Mouse (Mus musculus): ENCODE measurements around the gene Sytl2. TPM values are rescaled to one million over a fixed set of nuclear protein-coding genes. Genes with fewer than 3 reads are reported as not detected.

Gene Sytl2
- polyA plus RNA-seq, 1 experiment from 2014 or later: 10.0 TPM

- Histone ChIP-seq H3K4me2 (peak overlapping the region; percentile 60), H3K36me3 (peaks cover 7% of the 10 kb centered on the region), H3K27me3 (no peaks in the 10 kb centered on the region), H3K4me1 (0 out of 2 replicates have a peak, but pooled peaks cover 2% of the 10 kb centered on the region), H3K4me3 (replicated peaks) (peak overlapping the region; percentile 84), H3K9me3 (replicated peaks) (no peaks in the 10 kb centered on the region), H3K27ac (peak overlapping the region; percentile 99), H3K9ac (peak overlapping the region; percentile 99)
- ATAC-seq (replicated peaks; ENCODE audit: low FRiP score): peak; percentile 77
- under 1% methylated on average over 122 of the region's 123 CpGs for WGBS
These were observed 141.3 kb downstream of the Sytl2 start for GRCm38 (mm10) chr7:90443101-90444091.

DNA sequence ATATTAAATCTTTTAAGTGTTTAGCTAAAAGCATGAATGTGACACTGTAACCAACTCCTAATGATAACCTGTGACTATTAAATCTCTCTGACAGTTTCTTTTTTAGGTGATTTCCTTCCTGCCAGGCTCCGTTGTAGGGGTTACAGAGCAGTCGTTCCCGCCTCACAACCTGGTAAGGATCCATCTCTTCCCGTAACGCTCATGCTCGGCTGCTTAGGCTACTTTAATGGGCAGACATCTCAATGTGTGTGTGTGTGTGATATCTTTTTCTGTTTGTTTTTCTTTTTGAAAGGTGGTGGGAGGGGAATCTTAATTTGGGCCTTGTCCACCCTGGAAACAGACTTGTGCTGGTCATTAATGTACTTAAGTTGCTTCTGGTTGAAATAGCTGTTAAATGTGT is 142.2 kb downstream of the Sytl2 start:
- Histone ChIP-seq H3K27me3 (no peaks in the 10 kb centered on the region), H3K27ac (no peak overlapping the region), H3K36me3 (peaks cover 10% of the 10 kb centered on the region), H3K4me3 (replicated peaks) (peak overlapping the region; percentile 84), H3K9ac (peak overlapping the region; percentile 99), H3K4me2 (peak overlapping the region; percentile 60), H3K9me3 (replicated peaks) (no peaks in the 10 kb centered on the region), H3K4me1 (0 out of 2 replicates have a peak, but pooled peaks cover 2% of the 10 kb centered on the region)
- WGBS: under 1% methylated on average over 6 of the region's 6 CpGs
- no peak for ATAC-seq (replicated peaks; ENCODE audit: low FRiP score)

DNA sequence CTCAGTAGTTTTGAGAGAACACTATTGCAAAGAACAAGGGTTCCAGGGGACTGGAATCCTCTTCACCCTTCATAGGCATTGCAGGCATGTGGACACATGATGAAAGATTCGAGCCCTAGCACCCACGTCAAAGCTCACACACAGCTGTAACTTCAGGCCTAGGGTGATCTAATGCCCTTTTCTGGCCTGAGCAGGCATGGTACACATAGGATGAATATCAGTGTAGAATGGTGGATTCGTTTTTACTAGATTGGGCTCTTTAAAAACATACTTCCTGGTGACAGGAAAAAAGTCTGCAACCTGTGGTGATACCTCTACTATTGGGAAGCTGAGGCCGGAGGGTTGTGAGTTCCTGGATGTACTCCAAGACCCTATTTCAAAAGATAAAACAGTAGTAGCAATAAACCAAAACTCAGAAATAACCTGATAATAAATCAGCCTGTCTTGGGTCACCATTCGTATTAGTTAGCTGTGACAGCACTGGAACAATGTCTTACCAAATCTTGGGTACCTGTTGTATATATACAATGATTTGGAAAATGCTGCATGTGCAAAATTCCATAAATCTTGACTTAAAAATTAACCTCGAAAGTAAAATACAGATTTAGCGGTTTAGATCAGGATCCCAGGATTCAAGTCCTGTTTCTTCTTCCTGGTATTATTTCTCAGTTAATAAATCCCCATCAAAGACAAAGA is 154.2 kb downstream of the Sytl2 start:
- Histone ChIP-seq H3K9me3 (replicated peaks) (no peaks in the 10 kb centered on the region), H3K4me3 (replicated peaks) (peak overlapping the region; percentile 85), H3K4me1 (peaks cover 18% of the 10 kb centered on the region), H3K36me3 (peaks cover 30% of the 10 kb centered on the region), H3K27me3 (no peaks in the 10 kb centered on the region), H3K27ac (peak overlapping the region; percentile 96), H3K4me2 (peak overlapping the region; percentile 76), H3K9ac (peak overlapping the region; percentile 83)
- WGBS: 17% methylated on average over 7 of the region's 7 CpGs
- no peak for ATAC-seq (replicated peaks; ENCODE audit: low FRiP score)

- Histone ChIP-seq H3K4me3 (replicated peaks) (peak within 1 kb of the TSS; percentile 85), H3K9me3 (replicated peaks) (no peaks in the 10 kb centered on the region), H3K4me2 (peak within 1 kb of the TSS; percentile 76), H3K4me1 (peaks cover 18% of the 10 kb centered on the region), H3K36me3 (peaks cover 23% of the 10 kb centered on the region), H3K9ac (peak within 1 kb of the TSS; percentile 83), H3K27ac (peak within 1 kb of the TSS; percentile 96), H3K27me3 (no peaks in the 10 kb centered on the region)
- ATAC-seq (replicated peaks; ENCODE audit: low FRiP score): peak; percentile 98
- under 1% methylated on average over 41 of the region's 41 CpGs for WGBS
These were observed 154.9 kb downstream of the Sytl2 start, which contains the start of gene Tmem126a for GRCm38 (mm10) chr7:90456845-90457468. TSS of gene Tmem126a (minus strand) at chr7:90457229.

- WGBS: 12% methylated on average over 10 of the region's 10 CpGs
- peaks cover 18% of the 10 kb centered on the region for H3K4me1 ChIP-seq
These were observed 155.5 kb downstream of the Sytl2 start for GRCm38 (mm10) chr7:90457517-90457916.

More at GRCm38 (mm10) chr7:90457517-90457916, 155.5 kb downstream of the Sytl2 start:
- Histone ChIP-seq H3K36me3 (peaks cover 18% of the 10 kb centered on the region), H3K4me3 (replicated peaks) (peak overlapping the region; percentile 85), H3K4me2 (peak overlapping the region; percentile 76), H3K9ac (peak overlapping the region; percentile 83), H3K9me3 (replicated peaks) (no peaks in the 10 kb centered on the region), H3K27me3 (no peaks in the 10 kb centered on the region), H3K27ac (peak overlapping the region; percentile 96)
- peak; percentile 52 for ATAC-seq (replicated peaks; ENCODE audit: low FRiP score)

Other genes with a start within 250 kb of the Sytl2 start
- 39.1 and 39.9 TPM in 2 replicates for gene Picalm, start 172.0 kb upstream of the Sytl2 start, polyA plus RNA-seq (2015; fragmentation: Nextera tagmentation; extraction: Ambion mirVana)
- not detected in 2 replicates for gene Ccdc83, start 36.5 kb upstream of the Sytl2 start, polyA plus RNA-seq (2015; fragmentation: Nextera tagmentation; extraction: Ambion mirVana)
- gene Ccdc89, start 124.3 kb downstream of the Sytl2 start, polyA plus RNA-seq (2015; fragmentation: Nextera tagmentation; extraction: Ambion mirVana): 1.3 and 1.7 TPM in 2 replicates
- gene Crebzf, start 140.5 kb downstream of the Sytl2 start, polyA plus RNA-seq (2015; fragmentation: Nextera tagmentation; extraction: Ambion mirVana): 34.7 and 35.8 TPM in 2 replicates
- gene Tmem126a, start 155.0 kb downstream of the Sytl2 start, polyA plus RNA-seq (2015; fragmentation: Nextera tagmentation; extraction: Ambion mirVana): 115 and 126 TPM in 2 replicates
- 35.3 and 37.1 TPM in 2 replicates for gene Tmem126b, start 173.7 kb downstream of the Sytl2 start, polyA plus RNA-seq (2015; fragmentation: Nextera tagmentation; extraction: Ambion mirVana)
- 0.87 and 1.4 TPM in 2 replicates for gene Dlg2, start 174.4 kb downstream of the Sytl2 start, polyA plus RNA-seq (2015; fragmentation: Nextera tagmentation; extraction: Ambion mirVana)